Mouse (Mus musculus): Measurements from ENCODE around the gene F13a1. TPM values are rescaled to one million over a fixed set of nuclear protein-coding genes. Genes with fewer than 3 reads are reported as not detected.

Gene F13a1
- polyA plus RNA-seq, 1 experiment, result not detected

- no peak for TF ChIP-seq GATA1 (IDR thresholded peaks at IDR 0.05; ENCODE audit: low read length)
Measured at GRCm38 (mm10) chr13:36993593-36993992, 56.5 kb downstream of the F13a1 start.

DNA sequence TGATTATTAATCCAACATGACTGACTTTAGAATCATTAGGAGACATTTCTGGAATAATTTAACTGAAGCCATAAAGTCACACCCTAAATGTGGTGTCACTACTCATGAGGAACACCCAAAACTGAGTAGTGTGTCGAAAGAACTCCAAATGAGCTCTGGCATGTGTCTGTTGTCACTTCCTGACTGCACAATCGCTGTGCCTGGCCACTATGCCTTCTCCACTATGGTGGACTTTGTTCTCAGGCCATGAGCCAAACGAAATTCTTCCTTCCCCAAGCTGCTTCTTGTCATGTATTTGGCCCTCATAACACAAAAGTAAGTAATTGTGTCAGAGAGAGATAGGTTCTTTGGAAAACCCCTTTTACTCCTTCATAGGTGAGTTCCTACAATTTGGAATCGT lies 61.7 kb downstream of the F13a1 start:
- no peak for TF ChIP-seq GATA1 (IDR thresholded peaks at IDR 0.05; ENCODE audit: low read length)

DNA sequence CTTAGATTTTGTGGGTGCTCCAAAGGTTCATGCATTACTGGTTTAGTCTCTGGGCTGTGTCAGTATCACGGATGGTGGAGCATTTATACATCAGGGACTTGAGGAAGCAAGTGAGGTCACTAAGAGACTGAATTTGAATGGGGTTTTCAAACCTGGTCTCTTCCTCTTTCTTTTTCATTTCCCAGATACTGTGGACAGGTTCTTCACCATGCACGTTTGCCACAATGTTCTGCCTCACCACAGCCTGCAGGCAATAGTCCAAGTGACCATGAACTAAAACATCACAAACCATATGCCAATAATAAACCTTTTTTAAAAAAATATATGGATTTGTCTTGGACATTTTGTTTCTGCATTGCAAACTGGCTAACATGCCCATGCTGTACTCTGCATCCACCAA lies 77.0 kb downstream of the F13a1 start:
- TF ChIP-seq GATA1 (IDR thresholded peaks at IDR 0.05; ENCODE audit: low read length), result no peak

DNA sequence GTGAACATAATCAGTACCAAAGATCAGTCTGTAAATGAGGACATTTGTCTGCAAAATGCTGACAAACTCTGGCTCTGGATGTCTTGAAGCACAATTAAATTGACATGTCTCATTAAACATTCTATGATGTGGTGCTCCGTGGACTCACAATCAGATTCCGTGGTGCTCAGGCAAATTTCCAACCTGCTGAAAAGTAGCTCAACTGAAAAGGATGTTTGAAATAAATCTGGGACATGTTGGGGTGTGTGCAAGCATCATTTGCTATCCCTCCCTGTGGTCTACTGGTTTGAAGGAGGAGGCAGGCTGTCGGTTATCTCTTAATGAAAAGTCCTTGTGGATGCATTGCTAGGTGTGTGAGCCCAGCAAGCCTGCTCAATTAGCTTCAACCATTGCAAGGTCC lies 77.8 kb downstream of the F13a1 start:
- no peak for TF ChIP-seq GATA1 (IDR thresholded peaks at IDR 0.05; ENCODE audit: low read length)

DNA sequence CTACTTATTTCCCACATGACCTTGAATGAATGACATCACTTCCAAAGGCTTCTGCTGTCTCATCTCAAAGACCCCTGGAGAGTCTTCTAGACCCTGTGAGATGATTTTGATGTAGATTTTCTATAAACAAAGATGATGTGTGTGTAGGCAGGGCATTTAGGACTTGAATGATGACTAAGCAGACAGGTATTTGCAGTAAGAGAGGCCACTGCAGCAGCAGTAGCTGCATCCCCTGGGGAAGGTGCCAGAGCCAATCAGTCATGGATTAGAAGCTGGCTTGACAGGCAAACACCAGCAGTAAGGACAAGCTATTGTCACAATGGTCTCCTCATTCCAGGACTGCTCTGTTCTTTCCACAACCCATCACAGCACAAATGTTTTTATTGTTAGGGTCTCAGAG lies 87.1 kb downstream of the F13a1 start:
- TF ChIP-seq GATA1 (IDR thresholded peaks at IDR 0.05; ENCODE audit: low read length), result no peak

GRCm38 (mm10) chr13:36958996-36959395 lies 91.0 kb downstream of the F13a1 start:
- no peak for TF ChIP-seq GATA1 (IDR thresholded peaks at IDR 0.05; ENCODE audit: low read length)

DNA sequence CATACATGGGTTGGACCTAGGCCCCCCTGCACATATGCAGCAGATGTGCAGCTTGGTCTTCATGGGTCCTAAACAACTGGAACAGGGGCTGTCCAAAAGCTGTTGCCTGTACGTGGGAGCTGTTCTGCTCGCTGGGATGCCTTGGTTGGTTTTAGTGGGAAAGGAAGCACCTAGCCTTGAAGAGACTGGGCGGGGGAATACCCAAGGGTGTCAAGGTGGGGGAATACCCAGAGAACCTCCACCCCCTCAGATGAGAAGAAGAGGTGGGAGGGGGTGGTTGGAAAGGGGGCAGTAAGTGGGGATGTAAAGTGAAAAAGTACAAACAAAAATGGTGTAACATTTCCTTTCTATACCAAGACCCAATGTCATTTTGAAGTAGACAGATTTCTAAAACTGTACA lies 95.1 kb downstream of the F13a1 start:
- TF ChIP-seq GATA1 (IDR thresholded peaks at IDR 0.05; ENCODE audit: low read length), result no peak

- no peak for TF ChIP-seq GATA1 (IDR thresholded peaks at IDR 0.05; ENCODE audit: low read length)
Measured at GRCm38 (mm10) chr13:36953676-36954075, 96.4 kb downstream of the F13a1 start.

DNA sequence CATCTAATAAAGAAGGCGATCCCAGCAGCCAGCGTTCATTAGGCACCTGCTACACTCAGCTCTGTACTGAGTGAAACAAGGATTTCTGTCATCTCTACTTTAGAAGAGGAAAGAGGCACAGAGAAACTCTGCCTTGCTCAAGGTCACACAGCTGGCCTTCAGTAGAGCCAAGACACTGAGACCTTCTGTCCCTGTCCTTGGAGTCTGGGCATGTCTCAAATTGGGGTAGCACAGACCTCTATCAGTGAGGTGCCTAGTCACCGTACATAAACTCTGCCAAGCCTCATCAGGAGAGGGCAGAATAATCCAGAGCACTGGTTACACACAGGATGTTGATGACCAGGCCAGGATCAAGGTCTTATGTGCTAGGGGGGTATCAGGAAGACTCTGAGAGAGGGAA lies 108.2 kb downstream of the F13a1 start:
- TF ChIP-seq GATA1 (IDR thresholded peaks at IDR 0.05; ENCODE audit: low read length), result no peak

DNA sequence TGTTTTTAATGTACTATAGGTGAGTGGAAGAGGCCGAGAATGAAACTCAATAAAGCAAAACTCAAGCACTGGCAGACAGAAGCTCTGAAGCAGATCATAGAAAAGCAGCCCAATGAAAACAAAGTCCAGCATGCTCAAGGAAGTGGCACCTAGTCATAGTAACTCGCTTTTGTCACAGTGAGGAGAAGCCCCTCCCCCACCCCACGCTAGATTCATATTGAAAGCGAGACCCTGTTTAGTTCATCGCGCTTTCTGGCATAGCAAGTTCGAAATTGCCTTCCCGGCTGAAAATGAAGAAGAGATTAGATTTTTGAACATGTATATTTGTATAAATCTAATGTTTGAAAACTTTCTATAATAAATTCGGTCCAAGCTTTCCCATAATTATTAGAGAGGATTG lies 118.0 kb downstream of the F13a1 start:
- TF ChIP-seq GATA1 (IDR thresholded peaks at IDR 0.05; ENCODE audit: low read length), result no peak

- no peak for TF ChIP-seq GATA1 (IDR thresholded peaks at IDR 0.05; ENCODE audit: low read length)
Measured at GRCm38 (mm10) chr13:36919737-36920136, 130.3 kb downstream of the F13a1 start.

- TF ChIP-seq GATA1 (IDR thresholded peaks at IDR 0.05; ENCODE audit: low read length), result no peak
Measured at GRCm38 (mm10) chr13:36903885-36904284, 146.2 kb downstream of the F13a1 start.

DNA sequence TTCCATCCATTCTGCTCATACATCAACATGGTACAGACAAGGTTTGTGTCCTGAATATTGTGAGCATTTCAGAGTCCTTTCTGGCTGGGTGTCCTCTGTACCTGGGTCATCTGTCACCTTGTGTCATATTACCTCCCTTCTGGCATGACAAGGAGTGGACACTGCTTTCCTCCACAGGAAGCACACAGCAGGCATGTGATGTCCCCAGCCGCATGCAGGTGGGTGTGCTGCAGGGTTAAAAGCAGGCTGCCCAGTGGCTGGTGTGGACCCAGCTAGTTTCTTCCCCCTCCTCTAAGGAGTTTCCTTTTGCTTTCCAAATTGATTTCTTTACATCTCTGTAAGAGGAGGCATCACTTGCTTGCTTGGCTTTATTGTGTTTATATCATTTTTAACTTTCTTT lies 146.6 kb downstream of the F13a1 start:
- no peak for TF ChIP-seq GATA1 (IDR thresholded peaks at IDR 0.05; ENCODE audit: low read length)

- TF ChIP-seq GATA1 (IDR thresholded peaks at IDR 0.05; ENCODE audit: low read length), result no peak
Measured at GRCm38 (mm10) chr13:36901603-36902002, 148.4 kb downstream of the F13a1 start.

GRCm38 (mm10) chr13:36901016-36901415 lies 149.0 kb downstream of the F13a1 start:
- TF ChIP-seq GATA1 (IDR thresholded peaks at IDR 0.05; ENCODE audit: low read length), result no peak

DNA sequence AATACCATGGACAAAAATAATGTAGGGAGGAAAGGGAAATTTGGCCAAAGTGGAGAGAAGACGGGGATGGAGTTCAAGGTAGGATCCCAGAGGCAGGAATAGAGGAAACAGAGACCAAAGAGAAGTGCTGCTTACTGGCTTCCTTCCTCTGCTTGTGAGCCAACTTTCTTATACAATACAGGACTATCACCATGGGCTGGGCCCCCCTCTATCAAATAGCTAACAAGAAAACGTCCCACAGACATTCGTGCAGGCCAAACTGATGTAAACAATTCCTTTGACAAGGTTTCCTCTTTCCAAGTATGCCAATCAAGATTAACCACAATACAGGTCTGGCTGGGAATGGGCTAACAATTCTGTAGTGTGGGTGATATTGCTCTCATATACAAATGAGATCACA lies 154.0 kb downstream of the F13a1 start:
- no peak for TF ChIP-seq GATA1 (IDR thresholded peaks at IDR 0.05; ENCODE audit: low read length)

DNA sequence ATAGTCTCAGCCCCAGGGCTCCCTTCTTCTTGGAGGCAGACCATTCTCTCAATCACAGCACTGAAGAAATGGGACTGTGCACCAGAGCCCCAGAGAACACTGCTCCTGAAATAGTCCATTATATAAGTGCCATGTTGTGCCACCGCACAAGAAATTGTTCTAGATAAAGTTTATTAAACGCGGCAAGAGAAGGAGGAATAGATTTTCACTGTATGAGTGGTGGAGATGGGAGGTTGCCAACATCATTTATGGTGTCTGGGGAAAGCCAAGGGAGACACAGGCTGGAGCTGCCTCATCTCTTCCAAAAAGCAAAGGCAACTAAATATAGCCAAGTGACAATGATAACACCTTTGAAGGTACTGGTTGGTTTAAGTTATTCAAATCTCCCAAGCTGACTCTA lies 156.3 kb downstream of the F13a1 start:
- no peak for TF ChIP-seq GATA1 (IDR thresholded peaks at IDR 0.05; ENCODE audit: low read length)

- TF ChIP-seq GATA1 (IDR thresholded peaks at IDR 0.05; ENCODE audit: low read length), result no peak
Measured at GRCm38 (mm10) chr13:36892216-36892615, 157.8 kb downstream of the F13a1 start.

Data from G1E-ER4 (cell line).